Mouse (Mus musculus): Measurements from ENCODE around the gene Cd47. TPM values are rescaled to one million over a fixed set of nuclear protein-coding genes. Genes with fewer than 3 reads are reported as not detected.

Gene Cd47
- polyA plus RNA-seq, 1 experiment from 2014 or later, result 301 TPM

DNA sequence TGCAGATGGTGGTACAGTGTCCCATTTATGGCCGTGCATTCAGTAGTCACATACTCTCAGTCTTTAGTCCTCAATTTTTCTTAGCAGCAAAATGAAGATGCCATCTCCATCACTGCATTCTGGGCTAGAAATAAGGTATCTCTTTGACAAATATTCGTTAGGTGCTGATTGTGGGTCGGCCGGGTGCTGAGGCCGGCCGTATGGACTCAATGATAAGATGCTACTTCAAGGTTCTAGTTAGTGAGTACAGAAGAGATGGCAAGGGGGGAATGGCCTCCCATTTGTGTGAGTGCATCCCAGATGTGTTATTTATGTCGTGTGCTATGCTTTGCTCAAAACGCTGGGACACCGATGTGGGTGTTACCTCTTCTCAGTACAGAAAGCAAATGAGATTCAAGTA, 76.9 kb downstream of the Cd47 start:
- WGBS (ENCODE audit: insufficient replicate concordance), result 48% methylated on average over 9 of the region's 9 CpGs
- H3K4me1 ChIP-seq (replicated peaks), result peaks cover 86% of the 10 kb centered on the region

DNA sequence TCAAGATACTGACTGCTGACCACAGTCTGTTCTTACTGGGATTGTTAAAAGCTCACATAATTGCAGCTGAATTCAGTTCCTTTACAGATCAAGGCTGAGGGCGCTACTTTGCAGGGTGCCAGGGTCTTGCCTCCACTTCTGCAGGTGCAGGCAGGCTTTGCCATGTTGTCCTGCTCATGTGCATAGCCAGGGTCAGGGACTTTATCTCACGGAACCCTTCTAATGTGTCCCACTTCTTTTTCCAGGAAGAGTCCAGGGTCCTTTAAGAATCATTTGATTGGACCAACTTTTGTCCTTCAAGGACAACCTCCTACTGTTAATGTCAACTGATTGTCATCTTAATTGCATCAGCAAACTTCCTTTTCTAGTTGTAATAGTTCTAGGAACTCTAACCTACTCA, 77.7 kb downstream of the Cd47 start:
- Histone ChIP-seq H3K9me3 (replicated peaks) (no peaks in the 10 kb centered on the region), H3K27me3 (no peaks in the 10 kb centered on the region), H3K27ac (no peak overlapping the region), H3K4me3 (replicated peaks) (no peak overlapping the region), H3K4me2 (no peak overlapping the region), H3K9ac (no peak overlapping the region), H3K36me3 (peaks cover 80% of the 10 kb centered on the region), H3K4me1 (replicated peaks) (peaks cover 85% of the 10 kb centered on the region)
- DNase-seq (no peak), ATAC-seq (ENCODE audit: low read depth) (no peak)
- 92% methylated on average over 2 of the region's 2 CpGs for WGBS (ENCODE audit: insufficient replicate concordance)

More for the DNA sequence above, 76.9 kb downstream of the Cd47 start:
- H3K27me3 ChIP-seq, result no peaks in the 10 kb centered on the region
- 0 out of 2 replicates have a peak overlapping the region, but pooled peaks have one; percentile 40 for H3K27ac ChIP-seq
- peaks cover 77% of the 10 kb centered on the region for H3K36me3 ChIP-seq
- 0 out of 2 replicates have a peak overlapping the region, but pooled peaks have one; percentile 21 for H3K4me2 ChIP-seq
- no peak overlapping the region for H3K4me3 ChIP-seq (replicated peaks)
- peak; percentile 52 for ATAC-seq (ENCODE audit: low read depth)
- no peak for DNase-seq
- H3K9me3 ChIP-seq (replicated peaks), result no peaks in the 10 kb centered on the region
- H3K9ac ChIP-seq, result no peak overlapping the region

DNA sequence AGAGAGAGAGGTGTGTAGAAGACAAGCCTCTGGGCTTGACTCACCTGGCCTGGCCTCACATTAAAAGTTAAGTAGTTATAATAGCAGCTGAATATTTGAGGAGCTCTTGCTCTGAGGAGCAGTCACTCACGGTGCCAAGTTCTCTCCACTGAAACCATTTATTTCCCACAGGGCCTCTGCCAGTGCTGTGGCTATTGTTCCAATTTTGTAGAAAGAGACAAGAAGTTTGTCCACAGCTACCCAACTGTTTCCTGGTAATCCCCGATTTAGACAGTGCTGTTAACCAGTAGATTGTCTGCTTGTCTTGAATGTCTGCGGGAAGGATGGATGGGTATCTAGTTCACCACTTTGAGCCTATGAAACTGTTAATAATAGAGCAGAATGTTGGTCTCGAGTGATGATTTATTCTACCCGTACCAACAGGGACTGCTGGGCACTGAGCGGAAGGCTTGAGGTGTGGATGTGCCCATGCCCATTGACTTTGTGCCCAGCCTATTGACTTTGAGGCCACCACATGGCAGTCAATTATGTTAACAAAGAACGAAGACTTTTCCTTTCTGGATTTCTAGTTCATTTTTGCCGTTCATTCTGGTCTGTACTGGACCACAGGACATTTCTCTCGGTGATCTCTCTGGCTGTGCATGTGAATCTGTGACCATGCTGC, 86.2 kb downstream of the Cd47 start:
- H3K4me1 ChIP-seq (replicated peaks), result peaks cover 40% of the 10 kb centered on the region
- peaks cover 91% of the 10 kb centered on the region for H3K36me3 ChIP-seq

DNA sequence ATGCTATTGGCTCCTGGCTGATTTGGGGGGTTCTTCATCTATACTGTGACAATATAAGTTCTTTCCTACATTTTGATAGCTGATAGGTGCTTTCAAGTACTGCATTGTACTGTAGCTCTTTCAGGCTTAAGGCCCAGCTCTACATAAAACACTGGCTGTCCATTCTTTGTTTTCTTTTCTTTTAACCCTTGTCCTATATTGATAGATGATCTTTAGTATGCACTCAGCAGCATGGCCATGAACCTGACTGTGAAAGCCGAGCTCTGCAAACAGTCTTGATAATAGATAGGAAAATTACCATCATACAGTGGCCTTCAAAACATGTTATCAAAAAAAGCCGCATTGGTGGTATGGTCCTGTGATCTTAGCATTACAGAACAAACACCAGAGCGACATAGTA, 87.0 kb downstream of the Cd47 start:
- Histone ChIP-seq H3K9me3 (replicated peaks) (no peaks in the 10 kb centered on the region), H3K4me3 (replicated peaks) (no peak overlapping the region), H3K4me1 (replicated peaks) (peaks cover 34% of the 10 kb centered on the region), H3K9ac (no peak overlapping the region), H3K27ac (no peak overlapping the region), H3K4me2 (no peak overlapping the region), H3K27me3 (no peaks in the 10 kb centered on the region), H3K36me3 (peaks cover 92% of the 10 kb centered on the region)
- DNase-seq, result no peak
- peak; percentile 13; the same call in 1 of the 2 replicates for ATAC-seq (ENCODE audit: low read depth)
- WGBS (ENCODE audit: insufficient replicate concordance), result 54% methylated on average over 3 of the region's 3 CpGs

More for the DNA sequence above, 86.2 kb downstream of the Cd47 start:
- no peaks in the 10 kb centered on the region for H3K27me3 ChIP-seq
- H3K27ac ChIP-seq, result no peak overlapping the region
- no peaks in the 10 kb centered on the region for H3K9me3 ChIP-seq (replicated peaks)
- ATAC-seq (ENCODE audit: low read depth) (no peak), DNase-seq (no peak)
- 87% methylated on average over 9 of the region's 9 CpGs for WGBS (ENCODE audit: insufficient replicate concordance)
- no peak overlapping the region for H3K4me2 ChIP-seq
- H3K4me3 ChIP-seq (replicated peaks), result no peak overlapping the region
- H3K9ac ChIP-seq, result no peak overlapping the region

DNA sequence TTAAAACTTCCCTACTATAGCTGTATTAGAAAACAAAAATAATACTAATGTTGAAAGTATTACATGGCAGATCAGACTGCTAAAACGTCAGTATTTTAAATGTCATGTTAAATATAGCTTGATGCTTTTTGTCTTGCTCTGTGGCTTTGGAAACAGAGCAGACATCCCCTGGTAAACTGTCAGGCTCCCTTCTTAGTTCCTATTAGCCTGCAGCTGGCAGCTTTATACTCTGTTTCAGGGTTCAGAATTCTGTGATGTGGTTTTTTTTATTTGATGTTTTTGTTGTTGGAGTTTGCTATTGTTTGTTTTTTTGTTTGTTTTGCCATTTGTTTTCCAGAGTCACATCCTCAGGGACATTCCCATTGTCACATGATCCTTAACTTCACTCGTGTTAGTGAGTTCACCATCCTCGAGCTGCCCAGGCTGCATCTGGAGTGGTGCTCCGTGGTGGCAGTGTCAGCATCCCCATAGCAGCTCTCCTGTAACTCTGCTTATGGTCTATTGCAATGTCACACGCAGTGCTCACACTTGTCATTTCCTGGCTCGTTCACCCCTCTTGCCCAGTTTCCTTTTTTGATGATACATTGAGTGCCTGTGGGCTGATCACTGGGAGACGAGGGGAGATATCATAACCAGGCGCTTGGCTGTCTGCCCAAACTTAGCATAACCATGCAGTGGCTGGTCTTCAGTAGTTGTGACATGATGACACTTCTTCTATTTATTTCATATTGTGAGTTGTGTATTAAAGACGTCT, 87.7 kb downstream of the Cd47 start:
- Histone ChIP-seq H3K4me2 (no peak overlapping the region), H3K27me3 (no peaks in the 10 kb centered on the region), H3K9ac (no peak overlapping the region), H3K4me1 (replicated peaks) (peaks cover 31% of the 10 kb centered on the region), H3K36me3 (peaks cover 92% of the 10 kb centered on the region), H3K4me3 (replicated peaks) (no peak overlapping the region), H3K27ac (no peak overlapping the region), H3K9me3 (replicated peaks) (no peaks in the 10 kb centered on the region)
- 57% methylated on average over 9 of the region's 9 CpGs for WGBS (ENCODE audit: insufficient replicate concordance)
- DNase-seq (no peak), ATAC-seq (ENCODE audit: low read depth) (peak; percentile 42; the same call in 1 of the 2 replicates)

DNA sequence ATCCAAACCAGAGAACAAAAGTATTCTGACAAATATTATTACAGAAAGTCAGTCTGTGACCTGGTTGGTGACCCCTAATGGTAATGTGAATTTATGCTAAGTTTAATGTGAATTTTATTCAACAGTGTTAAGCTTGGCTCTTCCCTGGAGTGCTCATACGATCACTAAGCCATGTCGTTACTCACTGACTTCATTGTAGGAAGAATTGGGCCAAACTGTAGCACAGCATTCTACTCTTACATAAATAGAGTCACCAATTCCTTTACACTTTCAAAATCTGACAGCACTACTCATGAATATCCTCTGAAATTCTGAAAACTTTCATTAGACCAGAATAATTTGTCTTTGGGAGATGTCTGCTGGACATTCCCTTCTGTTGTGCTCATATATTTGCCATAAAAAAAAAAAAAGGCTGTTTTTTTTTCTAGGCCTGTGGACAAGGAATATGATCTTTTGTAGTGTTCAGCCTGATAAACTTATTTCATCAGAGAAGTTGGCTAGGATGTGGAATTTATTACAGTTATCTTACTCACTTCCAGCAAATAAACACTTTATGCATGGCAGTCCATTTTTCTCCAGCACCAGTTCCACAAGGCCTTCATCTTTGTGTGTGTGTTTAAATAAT, 88.8 kb downstream of the Cd47 start:
- H3K4me2 ChIP-seq, result no peak overlapping the region

DNA sequence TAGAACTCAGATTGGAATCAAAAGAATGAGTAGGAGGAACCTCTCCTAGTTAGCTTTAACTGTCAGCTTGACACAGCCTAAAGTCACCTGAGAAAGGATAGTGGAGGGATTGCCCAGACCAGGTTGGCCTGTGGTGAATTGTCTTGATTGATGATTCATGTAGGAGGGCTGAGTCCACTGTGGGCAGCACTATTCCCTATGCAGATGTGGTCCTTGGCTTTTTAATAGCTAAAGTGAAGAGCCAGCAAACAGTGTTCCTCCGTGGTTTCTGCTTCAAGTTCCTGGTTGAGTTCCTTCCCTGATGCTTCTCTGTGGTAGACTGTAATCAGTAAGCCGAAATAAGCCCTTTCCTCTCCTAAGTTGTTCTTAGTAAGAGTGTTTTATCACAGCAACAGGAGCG, 91.9 kb downstream of the Cd47 start:
- WGBS (ENCODE audit: insufficient replicate concordance), result 82% methylated on average over 3 of the region's 3 CpGs
- Histone ChIP-seq H3K4me3 (replicated peaks) (no peak overlapping the region), H3K36me3 (peaks cover 93% of the 10 kb centered on the region), H3K27ac (no peak overlapping the region), H3K9me3 (replicated peaks) (no peaks in the 10 kb centered on the region), H3K4me1 (replicated peaks) (peaks cover 31% of the 10 kb centered on the region), H3K9ac (no peak overlapping the region), H3K4me2 (no peak overlapping the region), H3K27me3 (no peaks in the 10 kb centered on the region)
- DNase-seq (no peak), ATAC-seq (ENCODE audit: low read depth) (no peak)

More for the DNA sequence above, 88.8 kb downstream of the Cd47 start:
- ATAC-seq (ENCODE audit: low read depth), result no peak
- no peak for DNase-seq
- Histone ChIP-seq H3K4me1 (replicated peaks) (peaks cover 37% of the 10 kb centered on the region), H3K36me3 (peaks cover 92% of the 10 kb centered on the region), H3K27ac (no peak overlapping the region), H3K4me3 (replicated peaks) (no peak overlapping the region), H3K27me3 (no peaks in the 10 kb centered on the region), H3K9me3 (replicated peaks) (no peaks in the 10 kb centered on the region), H3K9ac (no peak overlapping the region)
- WGBS (ENCODE audit: insufficient replicate concordance), result 93% methylated on average over 2 of the region's 2 CpGs

DNA sequence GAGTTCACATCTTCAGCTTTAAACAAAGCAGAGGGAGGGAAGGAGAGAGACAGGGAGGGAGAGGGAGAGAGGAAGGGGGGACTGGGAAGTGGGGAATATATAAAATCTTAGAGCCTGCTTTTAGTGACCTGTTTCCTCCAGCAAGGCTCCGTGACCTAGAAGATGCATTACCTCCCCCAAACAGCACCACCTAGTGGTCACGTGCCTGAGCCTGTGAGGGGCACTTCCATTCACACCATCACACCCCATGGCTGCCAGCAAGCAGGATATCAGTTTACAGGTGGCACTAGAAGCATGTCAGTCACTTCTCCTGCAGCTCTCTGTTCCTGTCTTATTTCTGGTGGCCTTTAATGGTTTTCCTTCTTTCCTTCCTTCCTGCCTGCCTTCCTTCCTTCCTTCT, 92.6 kb downstream of the Cd47 start:
- H3K4me1 ChIP-seq (replicated peaks), result peaks cover 27% of the 10 kb centered on the region
- H3K4me3 ChIP-seq (replicated peaks), result no peak overlapping the region
- H3K9ac ChIP-seq, result no peak overlapping the region
- H3K27me3 ChIP-seq, result no peaks in the 10 kb centered on the region
- H3K4me2 ChIP-seq, result no peak overlapping the region
- ATAC-seq (ENCODE audit: low read depth), result no peak; the same call in 1 of the 2 replicates
- whole genome bisulfite sequencing (ENCODE audit: insufficient replicate concordance), result 67% methylated on average over 2 of the region's 2 CpGs
- DNase-seq, result peak; percentile 39
- H3K36me3 ChIP-seq, result peaks cover 93% of the 10 kb centered on the region
- H3K27ac ChIP-seq, result no peak overlapping the region
- H3K9me3 ChIP-seq (replicated peaks), result no peaks in the 10 kb centered on the region

DNA sequence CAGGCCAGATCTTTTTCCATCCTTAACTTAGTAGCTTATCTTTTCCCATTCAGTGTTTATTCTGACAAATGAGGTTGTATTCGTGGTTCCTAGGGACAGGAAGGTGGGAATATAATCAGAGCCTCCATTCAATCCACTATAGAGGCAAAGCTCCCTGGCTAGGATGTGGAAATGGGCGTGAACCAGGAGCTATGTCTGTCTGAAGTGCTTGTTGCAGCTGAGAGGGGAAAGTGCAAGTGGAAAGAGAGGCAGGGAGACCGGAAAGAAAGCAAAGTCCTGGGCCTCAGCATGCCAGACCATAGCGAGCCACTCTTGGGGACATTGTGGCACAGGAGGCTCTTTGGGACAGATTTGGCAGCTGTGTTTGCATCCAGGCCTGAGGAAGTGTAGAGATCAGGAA, 94.3 kb downstream of the Cd47 start:
- WGBS (ENCODE audit: insufficient replicate concordance), result 87% methylated on average over 4 of the region's 4 CpGs
- no peaks in the 10 kb centered on the region for H3K27me3 ChIP-seq
- DNase-seq (no peak), ATAC-seq (ENCODE audit: low read depth) (no peak)
- H3K9me3 ChIP-seq (replicated peaks), result no peaks in the 10 kb centered on the region
- peaks cover 21% of the 10 kb centered on the region for H3K4me1 ChIP-seq (replicated peaks)
- H3K4me2 ChIP-seq, result no peak overlapping the region
- no peak overlapping the region for H3K4me3 ChIP-seq (replicated peaks)
- H3K9ac ChIP-seq, result no peak overlapping the region
- H3K36me3 ChIP-seq, result peaks cover 92% of the 10 kb centered on the region
- no peak overlapping the region for H3K27ac ChIP-seq

DNA sequence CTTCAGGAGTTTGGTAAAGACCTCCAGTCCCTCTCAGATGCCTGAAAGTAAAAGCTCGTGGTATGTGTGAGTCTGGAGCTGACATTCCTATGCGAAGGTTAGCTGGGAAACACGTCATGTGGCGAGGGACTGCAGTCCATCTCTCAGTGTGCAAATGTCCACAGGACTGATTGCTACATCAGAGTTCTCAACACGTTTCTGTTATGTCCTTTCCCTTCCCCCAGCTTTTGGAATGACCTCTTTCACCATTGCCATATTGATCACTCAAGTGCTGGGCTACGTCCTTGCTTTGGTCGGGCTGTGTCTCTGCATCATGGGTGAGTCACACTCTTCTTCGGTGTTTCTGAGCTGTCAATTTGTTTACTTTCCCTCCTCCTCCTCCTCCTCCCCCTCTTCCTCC, 95.8 kb downstream of the Cd47 start:
- WGBS (ENCODE audit: insufficient replicate concordance), result 74% methylated on average over 8 of the region's 8 CpGs
- H3K9ac ChIP-seq, result no peak overlapping the region
- peaks cover 24% of the 10 kb centered on the region for H3K4me1 ChIP-seq (replicated peaks)
- no peak for DNase-seq
- H3K4me3 ChIP-seq (replicated peaks), result no peak overlapping the region
- no peak overlapping the region for H3K4me2 ChIP-seq
- H3K27ac ChIP-seq, result peak overlapping the region; percentile 32; the same call in 1 of the 2 replicates
- H3K27me3 ChIP-seq, result no peaks in the 10 kb centered on the region
- H3K9me3 ChIP-seq (replicated peaks), result no peaks in the 10 kb centered on the region
- peak; percentile 70 for ATAC-seq (ENCODE audit: low read depth)
- H3K36me3 ChIP-seq, result peaks cover 90% of the 10 kb centered on the region

DNA sequence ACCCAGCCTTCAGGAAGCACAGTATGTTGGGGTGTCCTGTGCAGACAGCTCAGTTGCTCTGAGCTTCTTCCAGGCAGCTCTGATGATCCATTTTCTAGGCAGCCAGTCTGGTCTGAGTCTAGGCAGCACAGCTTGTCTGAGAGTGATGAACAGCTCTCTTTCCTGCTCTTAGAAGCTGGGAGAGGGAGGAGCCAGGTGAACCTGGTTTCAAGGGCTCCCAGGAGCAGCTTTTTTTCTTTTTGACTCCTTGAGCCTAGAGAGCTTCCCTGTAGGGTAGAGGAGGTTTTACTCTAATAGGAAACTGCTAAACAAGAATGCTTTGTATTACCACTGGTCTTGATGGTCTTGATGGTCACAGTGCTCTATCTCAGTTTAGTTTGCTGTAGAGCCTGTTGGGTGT, 101.1 kb downstream of the Cd47 start:
- H3K27me3 ChIP-seq, result no peaks in the 10 kb centered on the region
- H3K4me3 ChIP-seq (replicated peaks), result no peak overlapping the region
- peaks cover 89% of the 10 kb centered on the region for H3K36me3 ChIP-seq
- no peak overlapping the region for H3K4me2 ChIP-seq
- no peak overlapping the region for H3K27ac ChIP-seq
- H3K9me3 ChIP-seq (replicated peaks), result no peaks in the 10 kb centered on the region
- DNase-seq (no peak), ATAC-seq (ENCODE audit: low read depth) (no peak)
- no peak overlapping the region for H3K9ac ChIP-seq
- peaks cover 52% of the 10 kb centered on the region for H3K4me1 ChIP-seq (replicated peaks)

Data from liver, embryonic 13.5 days (tissue).